Mouse (Mus musculus) bone marrow, adult 2 months (tissue): ENCODE measurements around the gene Asic5. TPM values are rescaled to one million over a fixed set of nuclear protein-coding genes. Genes with fewer than 3 reads are reported as not detected.

Experiments used
- H3K27ac ChIP-seq: fragments of 200-500 bp; 2 replicates; pipeline ENCODE4 v1.5.1; 2012; ENCODE audit warnings: low read depth, mild to moderate bottlenecking, control low read depth, inconsistent platforms, low read length; ENCODE audit not compliant: control insufficient read depth, poor library complexity, insufficient read depth
- H3K4me1 ChIP-seq: fragments of 200-500 bp; 2 replicates; pipeline ENCODE4 v1.6.1; 2011; ENCODE audit warnings: low read length; ENCODE audit not compliant: control insufficient read depth, insufficient read depth
- H3K4me3 ChIP-seq: fragments of 200-500 bp; replicated peaks from 2 replicates; pipeline ENCODE3; 2011; ENCODE audit warnings: mild to moderate bottlenecking, low read depth, low read length, control low read depth; ENCODE audit not compliant: control insufficient read depth
- CTCF ChIP-seq: fragments of 200-500 bp; IDR thresholded peaks from 2 replicates; pipeline ENCODE4 v1.5.1; 2011; ENCODE audit warnings: low read length, control low read depth; ENCODE audit not compliant: control insufficient read depth, insufficient read depth
- POLR2A ChIP-seq: fragments of 200-500 bp; IDR thresholded peaks from 2 replicates; pipeline ENCODE4 v1.6.1; 2011; ENCODE audit warnings: low read depth, mild to moderate bottlenecking, control low read depth, low read length, borderline replicate concordance; ENCODE audit not compliant: control insufficient read depth
- WGBS: fragments of 180-500 bp; shearing (Covaris S2); methylation state at CpG from one replicate; pipeline ENCODE4 v1.1.7; 2018; 5-methylcytosine and 5-hydroxymethylcytosine counted together
- polyA plus RNA-seq: library from polyadenylated mRNA; stranded (reverse); fragments of >200 nt; gene quantifications from 2 replicates; pipeline ENCODE4 v1.2.4, GENCODE M21; 2011; ENCODE audit warnings: low replicate concordance; ENCODE audit not compliant: missing spikeins, insufficient read depth, insufficient read length

The Asic5 gene
- polyA plus RNA-seq, 1 experiment: not detected

DNA sequence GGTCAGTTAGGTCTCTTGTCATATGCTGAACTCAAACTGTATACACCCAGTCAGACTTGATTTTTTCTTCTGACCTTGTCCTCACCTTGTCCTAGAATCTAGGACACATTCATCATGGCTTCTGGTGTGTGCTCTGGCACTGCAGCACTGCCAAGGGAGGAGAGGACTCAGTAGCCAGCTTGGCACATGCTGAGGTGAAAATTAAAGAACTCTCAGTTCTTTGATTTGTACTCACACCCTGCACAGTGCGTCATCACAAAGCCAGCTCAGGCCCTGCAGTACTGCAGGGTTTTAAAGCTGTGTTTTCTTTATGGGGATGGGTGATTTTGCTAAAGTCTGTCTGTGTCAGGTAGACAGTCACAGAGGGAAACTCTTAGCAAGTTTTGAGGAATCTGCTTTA is 45.2 kb downstream of the Asic5 start:
- 88% methylated on average over 1 of the region's 1 CpGs for WGBS
- Histone ChIP-seq H3K4me3 (no peak overlapping the region), H3K4me1 (no peaks in the 10 kb centered on the region), H3K27ac (no peak overlapping the region)
- TF ChIP-seq POLR2A: no peak
- TF ChIP-seq CTCF: no peak

DNA sequence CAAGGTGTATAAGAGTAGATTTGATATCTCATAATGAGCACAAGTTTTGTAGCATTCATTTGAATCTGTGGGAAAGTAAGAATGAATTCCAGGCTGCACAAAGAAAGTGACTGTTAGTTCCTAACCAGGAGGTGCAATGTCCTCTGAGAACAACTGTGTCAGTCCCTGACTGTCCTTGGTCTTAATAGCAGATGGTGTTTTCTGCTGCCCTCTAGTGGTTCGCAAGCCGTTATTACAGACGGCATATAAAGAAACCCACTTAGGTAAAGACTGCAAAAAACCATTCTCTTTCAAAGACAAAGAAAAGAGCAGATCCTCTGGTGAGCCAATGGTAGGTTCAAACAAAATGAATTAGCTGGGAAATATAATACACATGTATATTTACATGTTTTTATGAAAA is 47.1 kb downstream of the Asic5 start:
- no peaks in the 10 kb centered on the region for H3K4me1 ChIP-seq
- WGBS: under 1% methylated on average over 3 of the region's 3 CpGs

DNA sequence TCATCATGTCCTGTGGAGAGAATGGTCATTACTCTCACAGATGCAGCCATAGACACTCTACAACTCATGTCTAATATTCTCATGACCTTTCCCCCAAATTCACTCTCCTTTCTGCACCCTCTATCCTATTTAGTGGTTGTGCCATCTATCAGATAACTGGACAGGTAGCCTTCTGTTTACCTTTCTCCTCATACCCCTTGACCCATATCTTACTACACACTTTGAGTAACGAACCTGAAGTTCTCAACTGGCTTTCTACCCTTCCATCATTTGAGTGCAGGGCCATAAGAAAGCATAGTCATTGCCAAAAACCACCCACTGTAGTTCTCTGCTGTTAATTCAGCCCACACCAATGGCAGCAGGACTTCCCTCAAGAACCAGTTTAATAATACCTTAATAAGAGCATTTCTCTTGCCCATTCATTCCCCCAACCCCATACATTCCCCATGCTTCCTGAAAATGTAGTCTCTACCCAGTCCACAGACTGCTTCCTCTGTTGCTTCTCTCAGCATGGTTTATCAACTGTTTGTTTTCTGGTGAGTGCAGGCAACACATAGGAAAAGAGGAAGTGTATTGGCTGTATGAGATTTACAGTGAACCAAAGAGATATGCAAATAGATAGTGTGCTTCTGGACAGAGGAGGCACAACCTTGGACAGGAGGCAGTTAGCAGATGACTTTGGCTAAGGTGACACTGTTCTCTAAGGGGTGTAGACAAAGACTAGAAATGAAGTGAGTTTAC is 48.1 kb downstream of the Asic5 start:
- Histone ChIP-seq H3K27ac (no peak overlapping the region), H3K4me3 (no peak overlapping the region), H3K4me1 (no peaks in the 10 kb centered on the region)
- TF ChIP-seq POLR2A: no peak
- no peak for TF ChIP-seq CTCF
- 42% methylated on average over 1 of the region's 1 CpGs for WGBS

More for the DNA sequence above, 47.1 kb downstream of the Asic5 start:
- TF ChIP-seq CTCF: peak; percentile 29; the same call in 1 of the 2 replicates
- no peak for TF ChIP-seq POLR2A
- no peak overlapping the region for H3K4me3 ChIP-seq
- no peak overlapping the region for H3K27ac ChIP-seq

DNA sequence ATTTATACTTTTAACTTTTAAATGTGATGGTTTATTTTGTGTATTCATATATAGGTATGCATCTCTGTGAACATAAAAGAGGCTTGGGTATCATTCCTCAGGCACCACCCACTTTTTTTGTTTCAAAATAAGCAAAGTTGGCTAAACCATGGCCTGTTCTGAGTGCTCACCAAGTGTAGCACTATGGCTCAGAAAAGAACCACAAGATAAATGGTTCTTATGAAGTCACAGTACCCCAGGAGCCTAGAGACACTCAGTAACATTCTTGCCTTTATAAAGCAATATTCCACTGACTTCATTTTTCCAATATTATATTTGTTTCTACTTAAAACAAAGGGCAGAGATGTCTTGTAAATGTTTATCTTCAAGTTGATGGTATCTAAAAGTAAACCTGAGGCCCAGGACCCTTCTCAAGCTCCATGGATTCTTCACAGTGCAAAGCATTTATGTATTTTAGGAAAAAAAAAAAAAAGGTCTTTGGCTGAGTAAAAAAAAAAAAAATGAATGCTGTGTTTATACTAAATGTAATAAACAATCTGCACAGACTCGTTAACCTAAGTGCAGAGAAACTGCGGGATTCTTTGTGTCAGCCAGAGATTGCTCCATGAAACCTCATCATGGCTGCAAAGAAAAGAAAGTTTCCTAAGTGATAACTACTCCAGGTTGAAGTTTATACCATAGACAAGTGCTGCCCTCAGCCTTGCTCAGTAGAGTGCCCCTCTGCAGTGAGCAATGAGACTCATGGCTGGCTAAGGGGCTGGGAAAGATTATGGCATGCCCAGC is 54.4 kb downstream of the Asic5 start:
- no peak for TF ChIP-seq POLR2A
- no peak for TF ChIP-seq CTCF
- 78% methylated on average over 2 of the region's 2 CpGs for WGBS
- no peaks in the 10 kb centered on the region for H3K4me1 ChIP-seq
- H3K27ac ChIP-seq: no peak overlapping the region
- no peak overlapping the region for H3K4me3 ChIP-seq

DNA sequence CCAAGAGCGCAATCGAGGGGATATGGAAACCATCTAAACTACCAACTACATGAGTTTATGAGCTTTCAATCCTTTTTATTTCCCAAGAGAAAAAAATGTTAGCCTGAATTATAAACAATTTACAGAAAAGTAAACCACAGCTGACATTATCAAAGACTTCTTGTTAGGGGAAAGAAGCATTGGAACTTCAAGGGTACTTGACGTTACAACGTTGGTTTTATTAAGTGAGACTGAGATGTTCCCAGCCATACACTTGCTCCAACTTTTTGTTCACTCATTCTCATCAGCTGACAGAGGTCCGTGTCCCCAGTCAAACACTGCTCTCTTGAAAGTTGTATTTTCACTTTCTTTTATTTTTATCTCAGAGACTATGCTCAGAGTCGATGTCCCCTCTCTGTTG is 61.6 kb downstream of the Asic5 start:
- WGBS: 81% methylated on average over 6 of the region's 6 CpGs
- Histone ChIP-seq H3K27ac (no peak overlapping the region), H3K4me3 (no peak overlapping the region), H3K4me1 (no peaks in the 10 kb centered on the region)
- TF ChIP-seq POLR2A (no peak), CTCF (no peak)

DNA sequence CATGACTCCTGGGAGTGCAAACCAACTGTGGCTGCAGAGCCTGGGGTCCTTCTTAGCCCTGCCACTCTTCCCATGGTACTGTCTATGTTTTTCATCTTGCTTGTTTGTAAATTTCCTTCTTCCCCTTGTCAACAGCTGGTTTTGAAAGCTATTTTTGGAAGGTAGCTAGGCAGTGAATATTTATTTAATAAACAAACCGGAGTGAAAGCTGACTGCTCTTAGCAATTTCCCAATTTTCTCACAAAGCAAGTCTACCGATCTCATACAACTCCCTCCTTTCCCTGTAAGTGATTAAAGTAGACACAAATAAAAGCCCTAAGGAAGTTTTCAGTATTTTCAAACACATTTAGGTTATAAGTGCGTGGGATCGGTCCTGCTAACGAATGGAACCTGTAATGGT is 62.8 kb downstream of the Asic5 start:
- no peak for TF ChIP-seq CTCF
- no peak for TF ChIP-seq POLR2A
- 89% methylated on average over 5 of the region's 5 CpGs for WGBS

DNA sequence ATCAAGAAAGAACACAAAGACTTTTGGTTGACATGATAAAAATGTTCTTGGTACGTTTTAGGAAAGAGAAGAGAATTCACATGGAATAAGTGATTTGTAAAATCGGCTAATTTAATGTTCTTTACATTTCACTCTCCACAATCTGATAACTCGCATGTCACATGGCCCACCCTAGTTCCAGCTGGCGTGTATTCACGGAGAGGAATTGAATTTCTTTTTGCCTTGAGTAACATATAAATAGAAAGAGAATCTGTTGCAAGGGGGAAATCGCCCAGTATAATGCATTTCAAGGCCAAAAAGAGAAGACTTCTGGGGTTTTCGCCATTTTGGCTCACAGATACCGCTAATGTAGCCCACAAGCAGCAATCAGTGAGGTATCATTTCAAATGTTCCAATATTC is 64.0 kb downstream of the Asic5 start:
- WGBS: 80% methylated on average over 8 of the region's 8 CpGs
- Histone ChIP-seq H3K4me3 (no peak overlapping the region), H3K4me1 (no peaks in the 10 kb centered on the region), H3K27ac (no peak overlapping the region)
- no peak for TF ChIP-seq POLR2A
- no peak for TF ChIP-seq CTCF

More for the DNA sequence above, 62.8 kb downstream of the Asic5 start:
- Histone ChIP-seq H3K27ac (no peak overlapping the region), H3K4me3 (no peak overlapping the region), H3K4me1 (no peaks in the 10 kb centered on the region)

DNA sequence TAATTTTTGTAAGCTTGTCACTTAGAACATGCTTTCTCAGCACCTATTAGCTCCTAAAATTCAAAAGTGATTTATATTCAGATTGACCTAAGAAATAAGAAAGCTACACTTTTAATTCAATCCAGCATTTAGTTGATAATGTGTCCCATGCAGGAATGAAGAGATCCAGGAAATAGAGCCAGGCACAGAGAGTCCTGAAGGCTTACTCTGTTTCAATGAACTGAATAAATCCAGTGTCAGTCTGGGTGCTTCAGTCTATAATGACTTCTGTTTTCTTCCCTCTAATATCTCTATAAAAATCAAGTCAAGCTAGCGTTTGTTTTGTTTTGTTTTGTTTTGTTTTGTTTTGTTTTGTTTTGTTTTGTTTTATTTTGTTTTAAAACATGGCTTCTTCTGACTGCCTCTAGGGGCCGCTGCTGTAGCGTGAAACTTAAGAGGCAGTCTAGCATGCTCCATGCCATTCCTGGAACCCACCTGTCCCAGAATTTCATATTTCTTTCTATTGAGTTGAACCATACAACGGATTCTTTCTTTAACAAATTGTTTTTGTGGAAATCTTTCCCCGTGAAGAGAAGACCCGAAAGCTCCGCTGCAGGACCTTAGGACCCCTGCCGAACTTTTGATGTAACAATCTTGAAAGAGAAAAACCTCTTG is 65.1 kb downstream of the Asic5 start:
- no peaks in the 10 kb centered on the region for H3K4me1 ChIP-seq
- WGBS: 33% methylated on average over 8 of the region's 8 CpGs
- no peak overlapping the region for H3K4me3 ChIP-seq
- TF ChIP-seq POLR2A: no peak
- TF ChIP-seq CTCF: peak; percentile 11; the same call in 1 of the 2 replicates
- H3K27ac ChIP-seq: no peak overlapping the region
